Mouse (Mus musculus) spleen, postnatal 10 days (tissue): Measurements from ENCODE around the gene C5ar2.
"Not testable (repeated sequence)": the region's sequence is repeated elsewhere in the genome, so short reads cannot be mapped to it uniquely, and the experiment has no call there.

Source experiments
- DNase-seq, 2 experiments: peaks; one replicate each; pipeline ENCODE4 v3.0.0; 2021 to 2022; ENCODE audit warnings: low spot score in 2 of 2

Gene C5ar2

DNA sequence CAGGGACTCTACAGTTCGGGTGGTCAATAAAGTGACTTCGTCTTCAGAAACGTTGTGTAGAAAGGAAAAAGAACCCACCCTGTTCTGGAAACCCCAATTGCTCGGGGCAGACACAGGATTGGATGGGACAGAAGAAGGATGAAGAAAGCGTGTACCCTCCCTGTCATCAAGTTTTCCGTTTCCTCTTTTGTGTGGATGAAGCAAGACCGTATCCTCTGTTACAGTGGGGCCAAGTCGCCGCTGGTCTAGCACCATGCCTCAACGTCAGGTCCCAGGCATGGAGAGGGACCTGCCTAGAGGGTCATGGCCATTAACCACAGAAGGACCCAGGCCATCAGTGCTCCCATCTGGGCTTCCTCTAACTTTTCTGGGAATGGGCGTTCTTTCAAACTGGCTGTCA, 13.9 kb upstream of the C5ar2 start:
- DNase-seq: peak in 1 of 2 experiments; percentile 15

DNA sequence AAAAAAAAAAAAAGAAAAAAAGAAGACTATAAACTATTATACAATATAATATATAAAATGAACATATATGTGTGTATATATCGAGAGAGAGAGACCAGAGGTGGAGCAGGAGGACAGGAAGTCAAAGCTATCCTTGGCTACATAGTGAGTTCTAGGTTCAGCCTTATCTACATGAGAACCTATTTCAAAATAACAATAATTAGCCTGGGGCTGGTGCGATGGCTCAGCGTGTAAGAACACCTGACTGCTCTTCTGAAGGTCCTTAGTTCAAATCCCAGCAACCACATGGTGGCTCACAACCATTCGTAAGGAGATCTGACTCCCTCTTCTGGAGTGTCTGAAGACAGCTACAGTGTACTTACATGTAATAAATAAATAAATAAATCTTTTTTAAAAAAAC, 12.0 kb upstream of the C5ar2 start:
- DNase-seq: not testable (repeated sequence)

DNA sequence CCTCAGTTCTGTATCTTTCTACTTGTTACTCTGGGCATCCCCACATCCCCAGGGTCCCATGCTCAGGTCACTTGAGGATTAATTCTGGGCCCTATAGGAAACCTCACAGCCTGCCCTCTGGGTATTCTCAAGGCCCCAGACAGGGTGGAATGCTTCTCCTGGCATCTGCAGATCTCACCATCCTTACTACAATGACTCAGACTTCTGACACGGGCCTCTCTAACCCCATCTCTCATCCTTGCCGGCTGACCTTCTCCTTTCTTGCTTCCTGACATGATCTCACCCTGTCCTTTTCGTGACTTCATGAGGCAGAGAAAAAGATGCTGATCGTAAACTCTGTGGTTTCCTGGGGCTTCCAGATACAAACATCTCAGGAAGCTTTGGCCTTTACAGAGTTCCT, 10.2 kb upstream of the C5ar2 start:
- no peak for DNase-seq

DNA sequence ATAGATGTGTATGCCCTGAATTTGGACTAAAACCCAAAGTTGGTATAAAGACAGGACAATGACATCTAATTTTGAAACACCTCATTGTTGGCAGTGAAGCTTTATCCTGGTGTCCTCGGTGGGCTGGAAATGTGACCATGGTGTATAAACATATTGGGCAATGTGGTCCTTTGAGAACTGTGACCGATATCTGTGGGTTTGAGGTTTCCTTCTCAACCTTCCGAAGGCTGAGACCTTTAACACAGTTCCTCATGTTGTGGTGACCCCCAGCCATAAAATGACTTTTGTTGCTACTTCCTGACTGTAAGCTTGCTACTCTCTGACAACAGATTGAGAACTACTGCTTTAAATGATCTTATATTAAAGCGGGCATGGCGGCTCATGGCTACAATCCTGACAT, 6.7 kb upstream of the C5ar2 start:
- DNase-seq: no peak

DNA sequence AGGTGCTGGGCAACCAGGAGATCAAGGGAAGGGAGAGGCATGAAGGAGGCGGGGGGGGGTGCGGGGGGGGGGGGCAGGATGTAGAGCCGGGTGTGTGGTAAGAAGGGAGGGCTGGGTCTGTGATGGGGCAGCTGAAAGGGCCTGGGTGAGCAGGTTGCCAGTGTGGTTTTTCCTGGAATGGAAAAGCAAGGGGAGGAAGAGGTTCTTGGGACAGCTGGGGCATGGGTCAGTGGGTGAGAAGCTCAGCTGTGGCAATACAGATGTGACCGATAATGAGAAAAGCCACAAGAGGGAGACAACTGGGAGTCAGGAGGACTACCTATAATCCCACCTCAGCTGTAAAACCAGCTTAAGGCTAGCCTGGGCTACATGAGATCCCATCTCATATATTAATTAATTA, 2.0 kb upstream of the C5ar2 start:
- DNase-seq: no peak

DNA sequence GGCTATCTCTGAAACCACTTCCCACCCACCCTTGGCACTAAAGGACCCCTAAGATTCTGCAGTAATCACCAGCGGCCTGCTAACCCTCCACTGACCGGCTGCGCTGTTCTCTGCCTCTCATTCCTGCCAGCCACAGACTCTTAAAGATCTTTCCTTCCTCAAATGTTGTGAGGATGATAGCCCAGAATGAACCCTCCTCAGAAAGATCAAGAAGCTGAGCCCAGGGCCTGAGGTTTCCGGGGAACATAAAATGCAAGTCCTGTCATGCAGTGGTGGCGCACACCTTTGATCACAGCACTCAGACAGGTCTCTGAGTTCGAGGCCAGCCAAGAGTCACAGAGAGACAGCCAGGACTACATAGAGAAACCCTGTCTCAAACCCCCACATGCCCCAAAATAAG, 1.8 kb downstream of the C5ar2 start:
- no peak for DNase-seq

DNA sequence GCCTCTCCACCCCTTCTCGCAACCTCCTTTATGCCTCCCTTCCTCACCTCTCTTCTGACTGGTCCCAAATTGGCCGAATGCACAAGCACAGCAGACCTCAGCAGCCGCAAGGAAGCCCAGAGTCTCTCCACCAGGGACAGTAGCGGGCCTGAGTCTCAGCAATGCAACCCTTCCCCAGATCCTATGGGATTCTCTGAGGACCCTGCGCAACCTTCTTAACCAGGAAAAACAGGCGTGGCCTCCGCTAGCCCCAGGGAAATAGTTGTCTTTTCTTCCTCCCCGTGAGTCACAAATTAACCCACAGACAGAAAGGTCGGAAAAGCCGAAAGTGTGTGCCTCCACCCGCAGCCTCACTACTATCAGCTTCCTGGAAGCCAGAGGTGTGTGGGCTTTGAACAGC, 2.2 kb downstream of the C5ar2 start:
- no peak for DNase-seq

DNA sequence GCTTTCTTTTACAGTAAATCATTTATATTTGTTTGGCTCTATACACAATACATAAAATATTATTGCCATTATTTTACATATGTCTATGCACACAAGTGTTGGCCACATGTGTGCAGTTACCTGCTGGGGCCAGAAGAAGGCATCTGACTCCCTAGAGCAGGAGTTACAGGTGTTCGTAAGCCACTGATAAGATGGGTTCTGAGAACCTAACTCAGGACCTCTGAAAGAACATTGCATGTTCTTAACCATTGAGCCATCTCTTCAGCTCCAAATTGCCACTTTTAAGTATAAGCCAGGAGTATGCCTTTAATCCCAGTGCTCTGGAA, 3.0 kb downstream of the C5ar2 start:
- DNase-seq: no peak

DNA sequence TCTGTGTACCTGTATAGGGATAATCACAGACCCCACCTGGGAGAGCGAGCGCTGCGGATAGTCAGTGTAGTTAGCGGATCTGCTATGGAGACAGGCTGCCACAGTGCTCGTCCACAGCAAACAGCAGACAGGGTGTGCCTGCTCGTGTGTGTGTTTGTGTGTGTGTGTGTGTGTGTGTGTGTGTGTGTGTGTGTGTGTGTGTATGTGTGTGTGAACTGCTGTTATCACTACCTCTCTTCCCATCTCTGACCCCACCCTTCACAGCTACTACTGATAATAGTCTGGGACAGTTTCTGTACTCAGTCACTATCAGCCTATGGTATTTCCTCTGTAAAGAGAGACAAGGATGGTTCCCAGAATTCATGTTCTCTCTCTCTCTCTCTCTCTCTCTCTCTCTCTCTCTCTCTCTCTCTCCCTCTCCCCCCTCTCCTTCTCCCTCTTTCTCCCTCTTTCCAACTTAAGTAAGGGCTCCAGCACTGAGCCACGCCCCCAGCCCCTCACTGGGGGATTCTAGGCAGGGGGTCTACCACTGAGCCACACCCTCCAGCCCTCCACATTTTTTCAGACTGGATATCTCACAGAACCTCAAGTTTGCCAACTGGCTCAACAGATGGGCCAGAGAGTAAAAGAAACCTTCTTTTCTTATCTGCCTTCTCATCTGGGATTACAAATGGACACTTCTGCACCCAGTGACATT, 3.5 kb downstream of the C5ar2 start:
- DNase-seq: no peak

DNA sequence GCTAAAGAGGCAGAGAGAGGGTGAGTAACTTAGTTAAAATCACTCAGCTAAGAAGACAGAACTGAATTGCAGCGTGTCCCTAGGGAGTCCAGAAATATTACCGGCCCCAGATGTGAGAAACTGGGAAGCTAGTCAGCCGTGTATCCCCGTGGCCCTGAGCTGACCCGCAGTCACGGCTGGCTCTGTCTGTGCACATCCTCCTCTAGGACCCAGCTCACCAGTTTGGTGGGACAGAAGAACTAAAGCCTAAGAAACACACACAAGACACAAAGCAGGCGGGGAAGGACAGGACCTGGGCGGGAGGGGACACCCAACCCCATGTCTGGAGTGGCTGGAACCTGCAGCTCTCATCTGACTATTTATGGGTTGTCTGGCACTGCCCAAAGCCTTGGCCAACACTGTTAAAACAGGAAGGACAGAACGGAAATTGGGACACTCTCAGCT, 4.4 kb downstream of the C5ar2 start:
- peak; percentile 50 to 70 for DNase-seq

DNA sequence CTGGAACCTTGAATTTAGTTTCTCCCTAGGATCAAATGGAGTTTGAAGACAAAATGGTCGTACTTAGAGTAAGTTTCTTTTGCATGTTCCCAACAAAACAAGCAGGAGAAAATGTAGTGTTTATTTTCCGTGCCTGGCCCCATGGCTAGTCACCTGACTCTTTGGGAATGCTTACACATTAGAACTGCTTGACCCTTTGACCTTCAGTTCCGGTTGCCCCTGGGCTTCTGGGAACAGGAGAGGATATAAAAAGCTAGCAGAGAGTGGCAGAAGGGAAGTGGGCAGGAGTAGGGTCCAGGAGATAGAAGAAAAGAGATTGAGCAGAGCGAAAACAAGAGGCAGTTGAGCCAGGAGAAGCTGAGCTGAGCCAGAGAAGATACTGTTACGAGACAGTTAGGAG, 14.1 kb downstream of the C5ar2 start:
- no peak for DNase-seq

DNA sequence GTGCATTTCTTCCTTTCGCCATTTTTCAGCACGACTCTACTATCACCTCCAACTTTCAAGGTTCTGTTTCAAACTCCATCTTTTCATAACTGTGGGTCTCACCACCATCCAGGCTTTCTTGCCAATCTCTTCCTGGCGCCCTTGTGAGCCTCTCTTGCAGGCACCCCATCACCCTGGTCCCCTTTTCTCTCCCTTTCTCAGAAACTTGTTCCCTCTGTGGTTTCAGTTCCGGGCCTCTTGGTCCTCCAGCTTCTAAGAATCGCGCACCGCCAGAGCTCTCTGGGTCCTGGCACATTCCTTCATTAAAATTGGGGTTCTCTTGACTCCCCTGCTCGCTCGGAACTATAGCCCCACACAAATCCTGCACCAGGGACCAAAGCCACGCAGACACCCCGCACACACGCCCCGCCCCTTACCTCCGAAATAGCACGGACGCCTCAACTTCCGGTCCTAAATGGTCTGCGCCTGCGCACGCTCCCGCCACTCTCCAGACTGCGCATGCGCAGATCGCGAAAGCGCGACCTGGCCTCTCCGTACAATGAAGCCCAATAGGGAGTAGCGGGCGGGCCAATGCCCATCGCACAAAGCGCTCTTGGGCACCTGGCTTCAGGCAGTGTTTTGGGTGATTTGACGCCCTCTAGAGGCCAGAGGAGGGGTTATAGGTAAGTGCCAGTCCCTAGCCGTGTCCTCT, 22.2 kb downstream of the C5ar2 start, which contains the start of gene Dhx34:
Gene Dhx34, minus strand, starts transcription at position 456 of the 691 bp plus-strand sequence.
- DNase-seq: peak; percentile 91 to 97

DNA sequence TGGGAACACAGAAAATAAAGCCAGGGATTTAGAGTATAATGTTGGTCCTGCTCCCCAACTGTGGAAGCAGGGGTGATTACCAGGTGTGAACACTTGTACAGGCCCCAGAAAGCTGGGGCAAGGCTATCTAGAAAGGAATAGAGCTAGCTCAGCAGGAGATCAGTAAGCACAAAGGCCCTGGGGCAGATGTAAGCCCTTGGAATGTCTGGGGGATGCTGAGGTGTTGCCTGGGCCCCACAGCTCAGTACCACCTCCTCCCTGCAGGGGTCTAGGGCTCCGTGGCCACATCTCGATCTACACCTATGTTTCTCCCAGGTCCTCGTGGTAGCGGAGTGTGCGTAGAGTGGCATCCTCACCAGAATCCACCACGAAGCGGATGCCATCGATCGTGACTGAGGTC, 30.0 kb downstream of the C5ar2 start:
- DNase-seq: no peak

DNA sequence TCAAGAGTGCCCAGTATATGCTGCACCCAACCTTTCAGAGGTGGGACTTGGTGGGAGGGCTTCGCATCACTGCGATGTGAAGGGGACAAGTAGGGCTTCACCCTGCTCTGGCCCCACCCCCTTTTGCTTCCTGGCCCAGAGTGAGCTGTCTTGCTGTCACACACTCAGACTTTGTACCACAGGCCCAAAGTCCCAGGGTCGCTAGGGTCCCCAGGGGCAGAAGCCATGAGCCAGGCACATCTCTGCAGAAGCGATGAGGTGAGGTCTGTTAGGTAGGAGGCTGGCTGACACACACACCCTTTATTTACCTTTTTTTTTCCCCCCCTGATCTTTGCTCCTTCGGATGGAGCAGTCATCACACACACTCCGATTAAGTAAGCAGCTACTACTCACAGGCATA, 30.8 kb downstream of the C5ar2 start:
- no peak for DNase-seq

DNA sequence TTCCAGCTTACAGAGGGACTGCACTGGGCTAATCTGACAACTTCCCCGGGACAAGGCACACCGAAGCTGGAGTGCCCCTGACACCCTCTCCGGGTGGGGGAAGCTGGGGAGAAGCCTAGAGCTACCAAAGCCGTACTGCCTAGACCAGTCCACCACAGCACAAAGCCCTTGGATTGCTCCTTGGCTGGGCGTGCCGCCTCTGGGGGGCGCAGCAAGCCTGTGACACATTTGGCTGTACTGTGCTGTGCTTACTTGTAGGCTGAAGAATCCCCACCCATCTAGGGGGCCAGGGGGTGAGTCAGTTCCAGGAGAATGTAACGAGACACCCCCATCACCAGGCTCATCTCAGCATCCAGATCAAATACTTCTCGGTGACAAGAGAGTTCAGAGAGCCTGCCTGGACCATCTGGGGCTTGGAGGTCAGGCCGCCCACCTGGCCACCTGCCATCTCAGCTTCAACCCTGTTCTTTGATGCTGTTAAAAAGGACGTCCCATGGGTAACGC, 33.0 kb downstream of the C5ar2 start:
- peak in 1 of 2 experiments; percentile 41 for DNase-seq

DNA sequence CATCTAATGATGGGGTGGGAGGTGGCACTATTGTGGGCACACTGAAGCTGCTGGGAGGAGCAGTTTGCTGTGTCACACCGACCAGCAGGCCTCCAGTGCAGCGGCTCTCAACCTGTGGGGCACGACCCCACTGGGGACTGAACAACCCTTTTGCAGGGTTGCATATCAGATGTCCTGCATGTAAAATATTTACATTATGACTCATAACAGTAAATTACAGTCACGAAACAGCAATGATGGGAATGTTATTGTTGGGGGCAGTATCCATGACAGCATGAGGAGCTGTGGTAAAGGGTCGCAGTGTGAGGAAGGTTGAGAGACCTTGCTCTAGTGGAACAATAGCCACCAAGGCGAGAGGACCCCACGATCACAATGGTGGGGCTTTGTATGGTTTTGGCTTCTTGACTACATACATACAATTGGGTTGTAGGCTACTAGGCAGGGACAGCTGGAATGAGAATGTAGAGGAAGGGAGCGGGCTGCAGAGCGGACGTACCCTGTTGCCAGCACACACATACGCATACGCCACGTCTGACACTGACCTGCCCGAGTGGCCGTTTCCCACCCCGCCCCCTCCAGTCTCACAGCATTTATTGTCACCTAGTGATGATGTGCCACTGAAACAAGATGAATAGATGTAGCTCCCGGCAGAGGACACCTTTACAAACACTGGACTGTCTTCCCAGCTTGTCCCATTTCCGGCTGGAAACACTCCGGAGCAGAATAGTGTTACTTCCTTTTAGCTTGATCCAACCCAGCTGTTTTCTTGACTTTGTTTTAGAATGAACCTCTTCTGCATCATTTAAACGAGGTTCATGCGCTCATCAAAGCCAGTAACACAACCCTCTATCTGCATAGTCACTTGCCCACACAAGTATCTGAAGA, 34.9 kb downstream of the C5ar2 start:
- no peak for DNase-seq

DNA sequence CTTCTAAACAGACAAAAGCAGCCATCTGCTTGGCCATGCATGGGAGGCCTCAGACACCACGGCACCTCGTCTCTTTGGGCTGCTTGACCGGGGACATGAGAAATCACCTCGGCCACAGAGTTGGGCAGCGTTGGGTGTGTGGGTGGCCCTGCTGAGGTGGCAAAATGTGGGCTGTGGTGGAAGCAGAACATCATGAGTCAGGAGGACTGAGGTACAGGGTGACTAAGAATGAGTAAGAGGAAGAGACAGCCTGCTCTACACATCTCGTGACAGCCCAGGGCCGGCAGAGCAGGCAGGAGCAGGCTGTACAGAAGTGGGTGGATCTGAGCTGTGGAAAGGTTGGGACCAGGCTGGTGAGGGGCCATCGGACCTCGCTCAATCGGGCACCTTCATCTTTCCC, 36.5 kb downstream of the C5ar2 start:
- no peak for DNase-seq

DNA sequence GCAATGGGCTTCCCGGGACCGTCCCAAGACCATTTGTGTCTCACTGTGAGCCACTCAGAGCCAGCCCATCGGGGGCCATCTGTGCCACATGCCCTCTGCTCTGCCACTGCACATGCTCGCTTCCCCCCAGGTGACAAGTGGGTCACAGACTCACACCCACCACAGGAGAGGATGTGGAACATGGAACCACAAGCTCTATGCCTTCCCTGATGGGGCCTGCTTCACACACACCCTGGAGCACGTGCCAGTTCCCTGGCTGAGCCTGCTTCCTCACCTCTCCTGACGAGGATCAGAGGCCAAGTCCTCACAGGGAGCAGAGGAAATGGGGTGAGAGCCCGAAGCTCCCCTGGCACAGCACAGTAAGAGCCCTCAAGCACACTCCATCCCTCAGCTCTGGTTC, 36.9 kb downstream of the C5ar2 start:
- DNase-seq: no peak

DNA sequence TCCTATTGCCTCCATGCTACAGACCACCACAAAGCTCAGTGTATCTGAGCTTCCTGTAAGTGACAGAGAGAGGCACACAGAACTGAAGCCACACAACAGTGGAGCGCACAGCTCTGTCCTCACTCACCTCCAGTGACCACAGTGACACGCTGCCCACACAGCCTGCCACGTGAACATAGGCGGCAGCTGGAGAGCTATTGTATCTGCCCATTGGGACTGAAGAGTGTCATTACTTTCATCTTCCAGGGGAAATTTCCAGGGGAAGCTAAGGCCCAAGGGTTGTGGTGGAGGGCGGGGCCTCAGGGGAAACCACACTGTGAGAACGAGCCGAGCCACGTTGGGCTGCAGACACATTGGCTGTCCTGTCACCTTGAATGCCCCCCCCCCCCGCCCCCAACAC, 39.2 kb downstream of the C5ar2 start:
- DNase-seq: no peak

DNA sequence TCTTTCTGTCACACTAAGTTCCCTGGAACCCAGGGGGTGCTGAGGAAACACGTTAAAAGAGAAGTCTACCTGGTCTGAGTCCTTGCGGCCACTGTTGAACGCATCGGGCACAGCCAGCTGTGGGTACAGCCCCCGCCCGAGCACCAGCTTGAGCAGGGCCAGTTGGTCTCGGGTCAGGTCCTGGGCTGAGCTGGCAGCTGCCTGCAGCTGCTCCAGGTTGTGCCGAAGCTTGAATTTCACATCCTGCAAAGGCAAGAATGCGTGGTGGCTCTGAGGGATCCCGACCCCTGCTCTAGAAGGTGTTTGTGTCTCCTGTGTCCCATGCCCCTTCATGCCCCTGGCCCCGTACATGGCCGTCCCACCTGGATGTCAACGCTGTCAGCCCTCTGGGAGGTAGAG, 40.5 kb downstream of the C5ar2 start:
- no peak for DNase-seq

DNA sequence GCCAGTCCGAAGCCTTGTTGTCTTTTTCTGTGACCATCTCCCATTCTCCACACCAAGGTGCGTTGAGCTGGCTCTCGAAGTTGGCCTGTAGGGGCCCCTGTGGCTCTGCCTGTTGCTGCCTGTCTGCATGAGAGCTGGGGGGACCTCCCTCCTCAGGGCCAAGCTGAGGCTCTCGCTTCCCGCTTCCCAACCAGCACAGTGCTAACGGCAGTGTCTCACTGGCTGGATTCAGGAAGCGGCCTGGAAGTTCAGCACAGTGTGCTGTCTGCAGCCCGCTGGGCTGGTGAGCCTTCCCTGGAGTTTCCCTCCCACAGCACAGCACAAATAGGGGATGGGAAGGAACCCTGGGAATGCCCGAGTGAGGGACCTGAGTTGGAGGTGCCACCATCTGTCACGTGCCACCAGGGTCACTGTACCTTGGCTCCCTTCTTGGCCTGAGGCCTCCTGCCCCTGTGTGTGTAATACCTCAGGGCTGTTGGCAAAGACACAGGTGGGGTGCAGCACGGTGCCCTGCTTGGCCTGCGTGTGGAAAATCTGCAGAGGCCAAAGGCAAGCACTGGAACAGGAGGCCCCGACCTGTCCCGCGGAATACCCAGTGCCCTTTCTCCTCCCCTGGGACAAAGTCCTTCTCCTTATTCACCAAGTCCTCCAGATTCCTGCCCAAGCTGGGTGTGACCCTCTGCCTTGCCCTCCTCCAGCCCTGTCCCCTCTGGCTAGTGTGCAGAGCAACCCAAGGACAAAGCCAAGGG, 41.0 kb downstream of the C5ar2 start:
- DNase-seq: no peak

DNA sequence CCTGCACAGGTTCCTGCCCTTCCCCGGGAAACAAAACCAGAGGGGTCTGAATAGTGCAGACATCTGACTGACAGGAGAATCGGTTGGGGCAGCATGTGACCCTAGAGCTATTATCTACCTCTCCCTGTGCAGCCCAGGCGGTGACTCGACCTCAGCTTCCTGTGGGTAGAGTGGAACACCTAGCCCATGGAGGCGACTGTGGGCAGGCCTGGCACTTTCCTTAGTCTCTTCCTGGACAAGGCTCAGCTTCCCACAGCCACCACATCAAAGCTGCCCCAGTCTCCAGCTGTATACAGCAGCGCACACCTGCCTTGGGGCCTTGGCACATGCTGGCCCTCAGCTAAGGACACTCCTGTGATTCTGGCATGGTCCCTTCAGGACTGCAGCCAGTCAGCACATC, 42.8 kb downstream of the C5ar2 start:
- DNase-seq: no peak
